Mouse (Mus musculus) forebrain, embryonic 16.5 days (tissue): ENCODE results near the gene Drg1. TPM values are rescaled to one million over a fixed set of nuclear protein-coding genes. Genes with fewer than 3 reads are reported as not detected.

Experiments used
- ATAC-seq: fragments of 200-750 bp; cut with Nextera tagmentation; 2 replicates; pipeline ENCODE4 v1.8.0; 2017; ENCODE audit warnings: mild to moderate bottlenecking, moderate library complexity
- H3K27ac ChIP-seq: fragments of 300-500 bp; sonication (generic); 2 replicates; pipeline ENCODE4 v1.5.1; 2014; ENCODE audit warnings: low read length, control low read depth
- H3K27me3 ChIP-seq: fragments of 300-500 bp; sonication (generic); replicated peaks from 2 replicates; pipeline ENCODE4 v1.6.1; 2014; ENCODE audit warnings: low read length; ENCODE audit not compliant: control insufficient read depth, insufficient read depth
- H3K36me3 ChIP-seq: fragments of 300-500 bp; sonication (generic); 2 replicates; pipeline ENCODE4 v1.6.1; 2014; ENCODE audit not compliant: control insufficient read depth, insufficient read depth
- H3K4me1 ChIP-seq: fragments of 300-500 bp; sonication (generic); replicated peaks from 2 replicates; pipeline ENCODE4 v1.6.1; 2014; ENCODE audit warnings: low read length; ENCODE audit not compliant: control insufficient read depth, insufficient read depth
- H3K4me2 ChIP-seq: fragments of 300-500 bp; sonication (generic); 2 replicates; pipeline ENCODE4 v1.6.1; 2014; ENCODE audit warnings: mild to moderate bottlenecking, low read length, control low read depth
- H3K4me3 ChIP-seq: fragments of 300-500 bp; sonication (generic); replicated peaks from 2 replicates; pipeline ENCODE4 v1.5.1; 2014; ENCODE audit warnings: mild to moderate bottlenecking, low read length, control low read depth
- H3K9ac ChIP-seq: fragments of 300-500 bp; sonication (generic); replicated peaks from 2 replicates; pipeline ENCODE4 v1.6.1; 2014; ENCODE audit warnings: low read depth, low read length, control low read depth
- H3K9me3 ChIP-seq: fragments of 300-500 bp; sonication (generic); 2 replicates; pipeline ENCODE4 v1.6.1; 2016; ENCODE audit warnings: low read length; ENCODE audit not compliant: control insufficient read depth
- WGBS: fragments of 180-500 bp; shearing (Covaris S2); extraction: QIAGEN DNeasy Blood & Tissue Kit; methylation state at CpG from one replicate; pipeline ENCODE4 v1.1.7; 2014; 5-methylcytosine and 5-hydroxymethylcytosine counted together
- polyA plus RNA-seq: library from polyadenylated mRNA; unstranded; fragments of >200 nt; fragmentation: Nextera tagmentation; extraction: Ambion mirVana; gene quantifications from 2 replicates; pipeline ENCODE4 v1.2.1, GENCODE M21; 2015

Drg1 gene
- polyA plus RNA-seq, 1 experiment from 2014 or later, result 252 TPM

DNA sequence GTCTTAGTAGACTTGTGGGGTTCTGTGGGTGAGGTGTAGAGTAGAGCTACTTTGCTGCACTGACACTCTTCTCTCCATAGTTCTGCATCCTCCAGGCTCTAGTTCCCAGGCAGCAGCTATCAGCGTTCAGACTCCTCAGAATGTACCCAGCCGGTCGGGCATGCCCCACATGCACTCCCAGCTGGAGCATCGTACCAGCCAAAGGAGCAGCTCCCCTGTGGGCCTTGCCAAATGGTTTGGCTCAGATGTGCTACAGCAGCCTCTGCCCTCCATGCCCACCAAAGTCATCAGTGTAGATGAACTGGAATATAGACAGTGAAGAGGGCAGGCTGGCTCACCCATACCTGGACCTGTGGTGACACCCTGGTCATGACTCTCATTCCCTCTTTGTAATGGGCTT lies 22.4 kb downstream of the Drg1 start:
- WGBS, result 65% methylated on average over 4 of the region's 4 CpGs
- H3K4me1 ChIP-seq, result no peaks in the 10 kb centered on the region
- no peaks in the 10 kb centered on the region for H3K27me3 ChIP-seq
- H3K36me3 ChIP-seq, result peaks cover 60% of the 10 kb centered on the region
- H3K4me3 ChIP-seq, result no peak overlapping the region
- no peaks in the 10 kb centered on the region for H3K9me3 ChIP-seq
- no peak overlapping the region for H3K4me2 ChIP-seq
- H3K27ac ChIP-seq, result no peak overlapping the region
- H3K9ac ChIP-seq, result no peak overlapping the region
- ATAC-seq, result no peak

DNA sequence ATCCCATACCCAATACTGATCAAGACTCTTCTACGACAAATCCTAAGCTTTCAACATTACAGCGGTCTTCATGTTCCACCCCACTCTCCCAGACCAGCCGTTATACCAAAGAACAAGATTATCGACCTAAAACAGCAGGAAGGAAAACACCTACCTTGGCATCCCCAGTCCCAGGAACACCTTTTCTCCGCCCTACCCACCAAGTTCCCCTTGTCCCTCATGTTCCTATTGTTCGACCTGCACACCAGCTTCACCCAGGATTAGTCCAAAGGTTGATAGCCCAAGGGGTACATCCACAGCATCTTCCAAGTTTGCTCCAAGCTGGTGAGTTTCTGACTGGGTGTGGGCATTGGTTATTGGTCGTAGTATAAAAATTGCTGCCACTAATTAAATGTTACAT lies 23.8 kb downstream of the Drg1 start:
- H3K4me1 ChIP-seq, result no peaks in the 10 kb centered on the region
- no peak overlapping the region for H3K4me3 ChIP-seq
- H3K27ac ChIP-seq, result no peak overlapping the region
- WGBS, result 96% methylated on average over 7 of the region's 7 CpGs
- H3K27me3 ChIP-seq, result no peaks in the 10 kb centered on the region
- no peak overlapping the region for H3K4me2 ChIP-seq
- no peak overlapping the region for H3K9ac ChIP-seq
- H3K9me3 ChIP-seq, result no peaks in the 10 kb centered on the region
- ATAC-seq, result no peak
- peaks cover 57% of the 10 kb centered on the region for H3K36me3 ChIP-seq

DNA sequence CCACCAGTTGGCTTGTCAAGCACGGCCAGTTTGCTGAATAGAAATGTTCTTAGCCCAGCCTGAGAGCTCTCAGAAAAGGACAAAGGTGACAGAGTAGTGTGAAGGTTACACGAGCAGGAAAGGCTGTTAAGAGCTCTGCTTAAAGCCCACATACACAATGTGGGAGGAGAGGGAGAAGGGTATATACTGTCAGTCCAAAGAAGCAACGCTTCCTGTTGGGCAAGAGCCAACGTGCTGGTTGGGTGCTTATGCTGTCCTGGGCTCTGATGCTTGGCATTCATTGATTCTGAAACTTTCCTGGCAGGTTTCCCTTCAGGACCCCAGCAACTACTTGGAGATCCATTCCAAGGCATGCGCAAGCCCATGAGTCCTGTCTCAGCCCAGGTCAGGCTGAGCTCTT lies 30.9 kb downstream of the Drg1 start:
- Histone ChIP-seq H3K4me3 (no peak overlapping the region), H3K9me3 (no peaks in the 10 kb centered on the region), H3K27me3 (no peaks in the 10 kb centered on the region), H3K4me2 (no peak overlapping the region), H3K36me3 (peaks cover 32% of the 10 kb centered on the region), H3K4me1 (no peaks in the 10 kb centered on the region), H3K9ac (no peak overlapping the region), H3K27ac (no peak overlapping the region)
- no peak for ATAC-seq
- 85% methylated on average over 5 of the region's 5 CpGs for WGBS

DNA sequence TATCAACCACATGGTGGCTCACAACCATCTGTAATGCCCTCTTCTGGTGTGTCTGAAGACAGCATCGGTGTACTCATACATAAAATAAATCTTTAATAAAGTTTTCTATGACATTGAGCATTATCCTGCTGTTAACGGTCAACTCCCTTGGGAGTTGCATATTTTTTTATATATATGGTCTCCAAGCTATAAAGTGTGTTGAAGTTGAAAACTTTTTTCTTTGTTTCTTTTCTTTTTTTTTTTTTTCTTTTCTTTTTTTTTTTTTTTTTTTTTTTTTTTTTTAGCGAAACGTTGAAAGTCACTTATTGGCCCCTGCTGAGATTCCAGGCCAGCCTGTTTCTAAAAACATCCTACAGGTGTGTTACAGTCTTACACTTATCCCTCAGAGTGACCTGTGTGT lies 32.5 kb downstream of the Drg1 start:
- Histone ChIP-seq H3K27me3 (no peaks in the 10 kb centered on the region), H3K36me3 (peaks cover 30% of the 10 kb centered on the region), H3K4me2 (no peak overlapping the region), H3K9me3 (no peaks in the 10 kb centered on the region), H3K27ac (no peak overlapping the region), H3K4me1 (no peaks in the 10 kb centered on the region), H3K9ac (no peak overlapping the region), H3K4me3 (no peak overlapping the region)
- ATAC-seq, result no peak
- WGBS, result 93% methylated on average over 4 of the region's 4 CpGs

DNA sequence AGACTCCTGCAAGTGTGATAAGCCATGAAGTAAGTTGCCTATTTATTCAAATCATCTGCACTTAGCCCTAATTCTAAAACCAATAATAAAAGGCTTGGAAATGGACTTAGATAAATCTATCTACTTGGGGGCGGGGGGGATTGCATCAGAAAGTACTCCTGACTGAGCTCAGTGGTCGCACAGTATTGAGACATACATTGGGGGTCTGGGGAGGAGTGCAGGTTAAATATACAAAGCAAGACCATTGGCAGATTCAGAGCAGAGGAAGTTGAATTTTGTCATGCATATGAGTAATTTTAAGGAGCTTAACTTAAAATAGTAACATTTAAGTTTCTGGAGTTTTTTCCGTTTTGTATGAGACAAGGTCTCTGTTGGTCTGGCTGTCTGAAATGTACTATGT lies 34.0 kb downstream of the Drg1 start:
- no peaks in the 10 kb centered on the region for H3K27me3 ChIP-seq
- H3K9me3 ChIP-seq, result no peaks in the 10 kb centered on the region
- H3K4me2 ChIP-seq, result no peak overlapping the region
- WGBS, result 93% methylated on average over 3 of the region's 3 CpGs
- no peak for ATAC-seq
- H3K4me3 ChIP-seq, result no peak overlapping the region
- no peak overlapping the region for H3K9ac ChIP-seq
- H3K27ac ChIP-seq, result no peak overlapping the region
- peaks cover 32% of the 10 kb centered on the region for H3K36me3 ChIP-seq
- no peaks in the 10 kb centered on the region for H3K4me1 ChIP-seq

DNA sequence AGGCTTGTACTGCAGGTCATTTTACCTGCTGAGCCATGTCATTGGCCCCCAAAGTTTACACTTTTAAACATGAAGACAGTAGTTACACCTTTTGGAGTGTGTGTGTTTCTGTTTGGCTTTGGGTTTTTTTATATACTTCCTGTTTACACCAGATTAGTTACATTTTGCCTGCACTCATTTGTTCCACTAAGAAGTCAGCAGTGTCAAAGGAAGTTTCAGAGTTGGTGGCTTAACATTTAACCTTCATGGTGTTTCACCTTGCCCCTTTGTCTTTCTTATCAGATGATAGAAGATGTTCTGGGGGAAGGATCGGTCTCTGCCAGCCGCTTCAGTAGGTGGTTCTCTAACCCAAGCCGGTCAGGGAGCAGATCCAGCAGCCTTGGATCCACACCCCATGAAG lies 39.1 kb downstream of the Drg1 start:
- no peaks in the 10 kb centered on the region for H3K27me3 ChIP-seq
- H3K9ac ChIP-seq, result no peak overlapping the region
- no peak overlapping the region for H3K4me2 ChIP-seq
- H3K9me3 ChIP-seq, result no peaks in the 10 kb centered on the region
- no peak overlapping the region for H3K27ac ChIP-seq
- no peaks in the 10 kb centered on the region for H3K4me1 ChIP-seq
- H3K36me3 ChIP-seq, result peaks cover 41% of the 10 kb centered on the region
- ATAC-seq, result no peak
- no peak overlapping the region for H3K4me3 ChIP-seq
- WGBS, result 99% methylated on average over 3 of the region's 3 CpGs

DNA sequence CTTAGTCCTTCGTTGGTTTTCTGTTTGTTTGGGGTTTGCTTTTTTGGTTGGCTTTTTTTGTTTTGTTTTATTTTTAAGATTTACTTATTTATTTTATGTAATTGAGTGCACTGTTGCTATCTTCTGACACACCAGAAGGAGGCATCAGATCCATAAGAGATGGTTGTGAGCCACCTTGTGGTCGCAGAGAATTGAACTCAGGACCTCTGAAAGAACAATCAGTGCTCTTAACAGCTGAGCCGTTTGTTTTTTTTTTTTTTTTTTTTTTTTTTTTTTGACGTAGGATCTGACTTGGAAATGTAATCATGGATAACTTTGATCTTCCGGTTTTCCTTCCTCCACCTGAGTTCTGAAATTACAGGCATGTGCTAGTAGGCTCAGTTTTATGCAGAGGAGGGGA lies 43.1 kb downstream of the Drg1 start:
- no peaks in the 10 kb centered on the region for H3K27me3 ChIP-seq
- no peak overlapping the region for H3K27ac ChIP-seq
- H3K9me3 ChIP-seq, result no peaks in the 10 kb centered on the region
- ATAC-seq, result no peak
- H3K9ac ChIP-seq, result no peak overlapping the region
- H3K4me3 ChIP-seq, result no peak overlapping the region
- 79% methylated on average over 5 of the region's 5 CpGs for WGBS
- H3K4me1 ChIP-seq, result no peaks in the 10 kb centered on the region
- H3K4me2 ChIP-seq, result no peak overlapping the region
- H3K36me3 ChIP-seq, result peaks cover 41% of the 10 kb centered on the region

DNA sequence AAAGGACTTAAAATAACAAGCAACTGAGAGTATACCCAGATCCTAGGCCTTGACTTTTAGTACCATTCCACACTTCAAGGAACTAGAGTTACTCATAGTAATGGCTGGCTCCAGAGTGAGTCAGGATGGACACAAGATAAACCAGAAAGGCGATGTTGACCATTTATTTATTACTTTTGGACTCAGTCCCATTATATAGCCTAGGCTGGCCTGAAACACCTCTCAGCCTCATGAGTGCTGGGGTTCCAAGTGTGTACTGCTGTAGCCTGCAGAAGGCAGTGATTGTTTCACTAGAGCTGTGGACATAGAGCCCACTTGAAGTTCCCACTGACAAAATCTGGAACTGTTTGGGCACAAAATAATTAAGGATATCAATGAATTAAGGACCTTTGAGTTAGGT lies 53.7 kb downstream of the Drg1 start:
- no peak for ATAC-seq
- H3K27ac ChIP-seq, result no peak overlapping the region
- no peak overlapping the region for H3K4me3 ChIP-seq
- no peak overlapping the region for H3K9ac ChIP-seq
- H3K27me3 ChIP-seq, result no peaks in the 10 kb centered on the region
- peaks cover 32% of the 10 kb centered on the region for H3K36me3 ChIP-seq
- no peaks in the 10 kb centered on the region for H3K4me1 ChIP-seq
- 94% methylated on average over 1 of the region's 1 CpGs for WGBS
- H3K9me3 ChIP-seq, result no peaks in the 10 kb centered on the region
- H3K4me2 ChIP-seq, result no peak overlapping the region

DNA sequence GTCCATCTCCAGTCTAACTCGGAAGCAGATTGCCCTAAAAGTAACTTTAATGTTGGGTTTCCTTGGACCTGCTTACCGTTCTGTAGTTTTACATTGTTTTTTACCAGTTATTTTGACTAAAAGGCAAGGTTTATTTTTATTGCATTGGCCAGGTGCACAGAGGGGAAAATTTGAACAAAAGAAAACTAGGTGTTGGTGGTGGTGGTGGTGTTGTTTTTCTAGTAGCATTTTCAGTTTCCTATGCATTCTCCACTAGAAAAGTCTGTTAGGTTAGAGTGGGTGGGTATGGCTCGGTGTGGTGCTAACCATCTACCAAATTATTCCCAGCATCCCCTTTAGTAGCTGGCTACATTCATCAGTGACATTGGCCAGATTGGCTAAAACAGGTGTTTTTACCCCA lies 59.4 kb downstream of the Drg1 start:
- Histone ChIP-seq H3K27me3 (no peaks in the 10 kb centered on the region), H3K27ac (no peak overlapping the region), H3K4me2 (no peak overlapping the region), H3K36me3 (peaks cover 14% of the 10 kb centered on the region), H3K4me1 (peaks cover 3% of the 10 kb centered on the region; the same call in 1 of the 2 replicates), H3K9ac (no peak overlapping the region), H3K9me3 (no peaks in the 10 kb centered on the region), H3K4me3 (no peak overlapping the region)
- ATAC-seq, result no peak
- 97% methylated on average over 3 of the region's 3 CpGs for WGBS

DNA sequence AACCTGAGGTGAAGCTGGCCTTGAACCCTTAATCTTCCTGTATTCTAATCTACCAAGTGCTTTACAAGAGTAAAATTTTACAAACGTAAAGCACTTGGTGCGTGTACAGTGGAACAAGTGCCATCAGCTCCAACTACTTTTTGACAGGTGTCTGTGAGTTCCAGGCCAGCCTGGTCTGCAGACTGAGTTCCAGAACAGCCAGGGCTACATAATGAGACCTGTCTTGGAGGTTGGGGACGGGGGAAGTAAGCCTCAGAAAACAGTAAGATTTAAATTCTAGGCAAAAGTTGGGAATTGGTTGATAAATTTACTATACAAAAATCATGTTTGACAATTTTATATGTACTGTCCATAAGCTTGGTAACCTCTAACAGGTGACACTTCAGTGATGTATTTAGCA lies 61.0 kb downstream of the Drg1 start:
- 95% methylated on average over 3 of the region's 3 CpGs for WGBS
- H3K27ac ChIP-seq, result no peak overlapping the region
- ATAC-seq, result no peak
- peaks cover 11% of the 10 kb centered on the region for H3K36me3 ChIP-seq
- no peaks in the 10 kb centered on the region for H3K9me3 ChIP-seq
- H3K4me2 ChIP-seq, result no peak overlapping the region
- H3K4me1 ChIP-seq, result peaks cover 3% of the 10 kb centered on the region; the same call in 1 of the 2 replicates
- H3K27me3 ChIP-seq, result no peaks in the 10 kb centered on the region
- H3K4me3 ChIP-seq, result no peak overlapping the region
- no peak overlapping the region for H3K9ac ChIP-seq
